Comparison of ENCODE assay signal across 10 mouse cellular contexts in the genomic region with DNA sequence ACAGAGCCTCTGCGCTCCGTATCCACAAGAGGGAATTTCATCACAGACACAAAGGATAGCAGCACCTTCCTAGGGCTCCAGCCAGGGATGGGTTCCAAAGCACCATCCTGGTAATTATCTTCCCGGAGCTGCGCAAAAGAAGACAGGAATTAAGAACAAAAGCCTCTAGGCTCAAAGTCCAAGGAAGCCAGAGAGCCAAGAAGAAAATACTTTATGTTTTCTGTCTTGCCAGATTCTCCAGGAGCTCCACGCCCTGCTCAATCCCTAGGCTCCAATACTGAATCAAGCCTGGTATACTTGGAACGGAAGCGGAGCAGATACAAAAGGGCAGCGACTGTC. TPM values are rescaled to one million over a fixed set of nuclear protein-coding genes. Genes with fewer than 3 reads are reported as not detected.
DNase-seq lines count a peak whose midpoint lies in the region; ATAC-seq and TF ChIP-seq lines count a peak whose summit lies in the region.
"Had no signal": no experiment of that assay in that cellular context is flagged by ENCODE, and none has a peak within 500 bp of the region (broad histone marks: within the 10 kb centered on the region; RNA-seq: fewer than 3 reads in every experiment).

No protein-coding gene starts in this region.

- no peak overlapping the region for H3K4me2 ChIP-seq in heart, embryonic 12.5 days
- no peak overlapping the region for H3K4me2 ChIP-seq in lung, embryonic 14.5 days
- no peak overlapping the region for H3K4me2 ChIP-seq in hindbrain, embryonic 16.5 days (ENCODE audit: low read length)
- no peak overlapping the region for H3K4me2 ChIP-seq in stomach, embryonic 16.5 days (ENCODE audit: low read depth, low read length)

- 0 out of 2 replicates have a peak overlapping the region, but pooled peaks have one; percentile 54 for H3K9ac ChIP-seq in heart, embryonic 12.5 days
- no peak overlapping the region for H3K9ac ChIP-seq in lung, embryonic 14.5 days
- H3K9ac ChIP-seq in hindbrain, embryonic 16.5 days (ENCODE audit: low read depth, low read length), result peak overlapping the region; percentile 42
- H3K9ac ChIP-seq in stomach, embryonic 16.5 days (ENCODE audit: low read length), result peak overlapping the region; percentile 51; the same call in 1 of the 2 replicates
- H3K9ac ChIP-seq: liver, embryonic 15.5 days had no signal

- no peak for TF ChIP-seq CTCF in lung, embryonic 14.5 days (IDR thresholded peaks at IDR 0.05; ENCODE audit: low read depth)
- no peak for TF ChIP-seq CTCF in lung, adult 2 months (IDR thresholded peaks at IDR 0.05; ENCODE audit: insufficient read depth, low read length)

- no peak for TF ChIP-seq POLR2A in lung, adult 2 months (IDR thresholded peaks at IDR 0.05; ENCODE audit: borderline replicate concordance, extremely low read depth, low read depth, low read length)

- no peaks in the 10 kb centered on the region for H3K36me3 ChIP-seq in heart, embryonic 12.5 days
- no peaks in the 10 kb centered on the region for H3K36me3 ChIP-seq in lung, embryonic 14.5 days (ENCODE audit: insufficient read depth)
- H3K36me3 ChIP-seq in hindbrain, embryonic 16.5 days (ENCODE audit: control insufficient read depth, insufficient read depth, low read length), result no peaks in the 10 kb centered on the region
- no peaks in the 10 kb centered on the region for H3K36me3 ChIP-seq in stomach, embryonic 16.5 days (ENCODE audit: control insufficient read depth, insufficient read depth, low read length)
- H3K36me3 ChIP-seq: liver, embryonic 15.5 days had no signal

- H3K4me1 ChIP-seq in heart, embryonic 12.5 days (replicated peaks), result peaks cover 76% of the 10 kb centered on the region
- H3K4me1 ChIP-seq in lung, embryonic 14.5 days (ENCODE audit: insufficient read depth), result peaks cover 43% of the 10 kb centered on the region
- H3K4me1 ChIP-seq in lung, adult 2 months (ENCODE audit: control insufficient read depth, insufficient read depth, low read length), result peaks cover 39% of the 10 kb centered on the region
- H3K4me1 ChIP-seq in hindbrain, embryonic 16.5 days (ENCODE audit: control insufficient read depth, insufficient read depth, low read depth, low read length), result peaks cover 33% of the 10 kb centered on the region
- peaks cover 46% of the 10 kb centered on the region for H3K4me1 ChIP-seq in stomach, embryonic 16.5 days (ENCODE audit: control insufficient read depth, insufficient read depth, low read length)

- intact Hi-C loops in heart, postnatal 25 days (cut with DNase I), result loop anchor here (2.0 kb wide), 1 partner anchor 55 kb away; the partner anchor contains the start of gene Irf2bpl

- peak overlapping the region; percentile 68 for H3K27ac ChIP-seq in heart, embryonic 12.5 days (ENCODE audit: poor library complexity, severe bottlenecking)
- peak overlapping the region; percentile 27; the same call in 1 of the 2 replicates for H3K27ac ChIP-seq in lung, embryonic 14.5 days (ENCODE audit: low read depth)
- H3K27ac ChIP-seq in hindbrain, embryonic 16.5 days (ENCODE audit: low read depth, low read length), result no peak overlapping the region
- peak overlapping the region; percentile 4; the same call in 1 of the 2 replicates for H3K27ac ChIP-seq in stomach, embryonic 16.5 days (ENCODE audit: low read length)

- H3K9me3 ChIP-seq in heart, embryonic 12.5 days (replicated peaks), result no peaks in the 10 kb centered on the region
- H3K9me3 ChIP-seq in lung, embryonic 14.5 days (ENCODE audit: low read depth, low read length), result no peaks in the 10 kb centered on the region
- no peaks in the 10 kb centered on the region for H3K9me3 ChIP-seq in hindbrain, embryonic 16.5 days (ENCODE audit: control insufficient read depth, low read length)
- no peaks in the 10 kb centered on the region for H3K9me3 ChIP-seq in stomach, embryonic 16.5 days (replicated peaks; ENCODE audit: control insufficient read depth, low read length)
- H3K9me3 ChIP-seq: liver, embryonic 15.5 days had no signal

- no peaks in the 10 kb centered on the region for H3K27me3 ChIP-seq in heart, embryonic 12.5 days (replicated peaks)
- no peaks in the 10 kb centered on the region for H3K27me3 ChIP-seq in lung, embryonic 14.5 days (ENCODE audit: insufficient read depth, low read length)
- no peaks in the 10 kb centered on the region for H3K27me3 ChIP-seq in hindbrain, embryonic 16.5 days (replicated peaks; ENCODE audit: control insufficient read depth, insufficient read depth, low read length)
- H3K27me3 ChIP-seq in stomach, embryonic 16.5 days (ENCODE audit: control insufficient read depth, insufficient read depth, low read length), result no peaks in the 10 kb centered on the region
- H3K27me3 ChIP-seq: liver, embryonic 15.5 days had no signal

- ATAC-seq in heart, embryonic 12.5 days (ENCODE audit: insufficient number of reproducible peaks, low FRiP score), result no peak
- no peak for ATAC-seq in lung, embryonic 14.5 days (ENCODE audit: insufficient read depth)
- no peak for ATAC-seq in hindbrain, embryonic 16.5 days
- no peak for ATAC-seq in stomach, embryonic 16.5 days (ENCODE audit: insufficient read depth, low FRiP score)
- ATAC-seq in CD4-positive, CD25-positive, alpha-beta regulatory T cell, adult 4 months, result no peak

- no peak overlapping the region for H3K4me3 ChIP-seq in heart, embryonic 12.5 days
- H3K4me3 ChIP-seq in lung, embryonic 14.5 days (ENCODE audit: low read depth, low read length), result no peak overlapping the region
- H3K4me3 ChIP-seq in lung, adult 2 months (replicated peaks; ENCODE audit: extremely low read depth, low read depth, low read length), result no peak overlapping the region
- no peak overlapping the region for H3K4me3 ChIP-seq in hindbrain, embryonic 16.5 days (ENCODE audit: low read length)
- no peak overlapping the region for H3K4me3 ChIP-seq in stomach, embryonic 16.5 days (replicated peaks; ENCODE audit: low read length)
- H3K4me3 ChIP-seq: liver, embryonic 15.5 days had no signal

- DNase-seq in heart, postnatal 25 days (ENCODE audit: low spot score), result no peak
- DNase-seq in lung, embryonic 14.5 days, result no peak
- DNase-seq in lung, adult 2 months, result no peak
- no peak for DNase-seq in spleen, postnatal 10 days (ENCODE audit: low spot score in 2 of 2)
- DNase-seq: gastrocnemius, postnatal 14 days had no signal

- WGBS in heart, embryonic 12.5 days, result 72% methylated on average over 8 of the region's 8 CpGs
- 73% methylated on average over 8 of the region's 8 CpGs for WGBS in lung, embryonic 14.5 days
- WGBS in lung, adult 2 months, result 72% methylated on average over 8 of the region's 8 CpGs
- WGBS in hindbrain, embryonic 16.5 days, result 54% methylated on average over 8 of the region's 8 CpGs
- 67% methylated on average over 8 of the region's 8 CpGs for WGBS in stomach, embryonic 16.5 days

RNA-seq across cellular contexts. Expression of gene Irf2bpl, which starts 54.4 kb away (rescaled TPM):
- 57.8 and 59.5 TPM in 2 replicates for polyA plus RNA-seq in heart, embryonic 12.5 days (2016; fragmentation: Nextera tagmentation; extraction: Ambion mirVana)
- 10 to 100 TPM; 33.3 to 36.9 TPM for total RNA-seq in heart, postnatal 25 days (2021)
- 44.6 and 44.8 TPM in 2 replicates for polyA plus RNA-seq in lung, embryonic 14.5 days (2014; fragmentation: Nextera tagmentation; extraction: Ambion mirVana)
- 50.0 and 79.4 TPM in 2 replicates for polyA plus RNA-seq in lung, adult 2 months (2012; rRNA removed)
- 49.7 and 56.6 TPM in 2 replicates for polyA plus RNA-seq in hindbrain, embryonic 16.5 days (2015; fragmentation: Nextera tagmentation; extraction: Ambion mirVana)
- 10.1 and 11.7 TPM in 2 replicates for polyA plus RNA-seq in stomach, embryonic 16.5 days (2015; fragmentation: Nextera tagmentation; extraction: Ambion mirVana)
- polyA plus RNA-seq in CD4-positive, CD25-positive, alpha-beta regulatory T cell, adult 4 months (2017; shearing (Covaris generic)), result 10 to 100 TPM in 1 of 2 experiments, 1 to 10 TPM in 1; 7.6 to 18.8 TPM
